Mouse (Mus musculus): ENCODE data around the gene Rhbdf2.
A peak's percentile ranks its signal among the peaks of the same experiment; 100 is the strongest.

Rhbdf2 gene

DNA sequence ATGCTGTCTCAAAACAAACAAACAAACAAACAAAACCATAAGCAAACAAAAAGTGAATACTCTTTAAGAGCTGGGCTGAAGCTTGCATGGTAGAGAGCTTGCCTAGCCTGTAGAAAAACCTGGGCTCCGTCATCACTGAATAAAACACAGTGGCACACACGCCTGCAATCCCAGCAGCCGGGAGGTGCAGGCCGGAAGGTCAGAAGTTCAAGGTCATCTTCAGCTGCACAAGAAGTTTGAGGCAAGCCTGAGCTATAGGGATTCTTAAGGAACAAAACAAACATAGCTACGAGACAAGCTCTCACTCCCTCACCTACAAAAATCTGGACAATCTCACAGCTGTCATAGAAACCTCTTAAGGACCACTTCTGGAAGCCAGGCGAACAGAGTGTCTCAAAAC is 41.1 kb downstream of the Rhbdf2 start:
- no peak for DNase-seq

DNA sequence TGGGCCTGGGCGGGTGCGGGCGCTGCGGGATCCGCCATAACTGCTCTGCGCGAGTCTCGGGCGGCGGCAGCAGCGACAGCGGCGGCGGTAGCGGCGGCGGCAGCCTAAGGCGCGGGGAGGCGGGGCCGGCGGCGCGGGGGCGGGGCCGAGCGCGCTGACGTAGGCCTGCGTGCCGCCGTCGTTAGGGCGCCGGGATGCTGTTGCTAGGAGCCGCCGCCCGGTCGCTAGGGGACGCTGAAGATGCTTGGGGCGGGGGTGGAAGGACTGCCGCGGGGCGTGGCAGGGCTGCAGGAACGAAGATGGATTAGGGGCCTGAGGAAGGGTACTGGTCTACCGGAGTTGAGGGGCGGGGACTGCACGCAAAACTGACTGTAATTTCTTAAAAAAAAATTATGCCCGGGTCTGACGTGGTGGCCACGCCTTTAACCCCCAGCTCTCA is 45.4 kb downstream of the Rhbdf2 start, which contains the start of gene Ube2o:
Gene Ube2o, minus strand, starts transcription at position 72 of the 439 bp plus-strand sequence.
- DNase-seq, result peak; percentile 92

DNA sequence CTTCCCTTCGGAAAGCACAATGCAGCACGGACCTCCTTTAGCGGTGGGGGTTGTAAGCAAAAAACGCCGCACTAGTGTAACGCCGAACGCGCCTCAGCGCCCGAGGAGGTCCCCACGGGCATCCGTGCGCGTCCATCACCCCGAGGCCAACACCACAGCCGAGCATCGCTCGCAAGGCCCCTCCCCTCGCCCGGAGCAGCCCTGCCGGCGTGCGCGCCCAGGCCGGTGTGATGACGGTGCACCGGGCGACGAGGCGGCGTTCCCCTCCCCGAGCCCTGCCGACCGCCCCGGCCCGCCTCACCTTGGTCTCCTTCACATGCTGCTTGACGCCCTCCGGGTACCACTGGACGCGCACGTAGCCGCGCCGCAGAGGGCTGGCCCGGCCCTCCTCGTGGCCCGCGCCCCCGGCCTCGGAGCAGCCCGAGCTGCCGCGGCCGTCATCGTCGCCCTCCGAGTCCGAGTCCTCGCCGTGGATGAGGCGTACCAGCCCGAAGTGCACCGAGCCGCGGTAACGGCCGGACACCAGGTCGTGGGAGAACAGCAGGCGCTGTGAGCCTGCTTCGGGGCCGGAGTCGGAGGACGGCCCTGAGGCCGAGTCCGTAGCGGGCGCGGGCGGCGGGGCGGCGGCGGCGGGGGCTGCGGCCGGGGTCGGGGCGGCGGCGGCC is 46.0 kb downstream of the Rhbdf2 start:
- peak; percentile 55 for DNase-seq

DNA sequence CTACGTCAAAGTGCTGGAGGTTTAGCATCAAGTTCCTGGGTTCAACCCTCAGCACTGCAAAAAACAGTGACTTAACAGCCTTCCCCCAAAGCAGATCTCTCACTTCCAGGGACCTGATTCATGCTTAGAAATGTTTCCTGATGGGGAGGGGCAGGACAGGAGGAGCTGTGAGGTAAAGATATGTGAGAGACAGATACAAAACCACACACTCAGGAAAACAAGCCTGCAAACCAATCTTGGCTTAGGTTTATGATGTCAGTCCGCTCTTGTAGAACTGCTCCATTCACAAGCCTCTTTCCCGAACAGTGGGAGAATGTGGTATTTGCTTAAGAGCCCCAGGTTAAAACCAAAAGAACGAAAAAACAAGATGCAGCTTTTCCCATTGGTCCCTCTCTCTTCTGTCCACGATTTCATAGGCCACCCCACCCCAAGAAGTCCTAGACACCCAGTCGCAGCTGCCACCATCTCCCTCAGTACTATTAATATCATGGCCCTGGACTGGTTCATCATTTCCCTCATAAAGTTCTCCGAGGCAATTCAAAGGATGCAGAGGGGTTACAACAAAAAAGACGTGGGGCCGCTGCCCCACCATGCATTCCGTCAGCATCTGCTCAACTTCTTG is 46.7 kb downstream of the Rhbdf2 start:
- no peak for DNase-seq

DNA sequence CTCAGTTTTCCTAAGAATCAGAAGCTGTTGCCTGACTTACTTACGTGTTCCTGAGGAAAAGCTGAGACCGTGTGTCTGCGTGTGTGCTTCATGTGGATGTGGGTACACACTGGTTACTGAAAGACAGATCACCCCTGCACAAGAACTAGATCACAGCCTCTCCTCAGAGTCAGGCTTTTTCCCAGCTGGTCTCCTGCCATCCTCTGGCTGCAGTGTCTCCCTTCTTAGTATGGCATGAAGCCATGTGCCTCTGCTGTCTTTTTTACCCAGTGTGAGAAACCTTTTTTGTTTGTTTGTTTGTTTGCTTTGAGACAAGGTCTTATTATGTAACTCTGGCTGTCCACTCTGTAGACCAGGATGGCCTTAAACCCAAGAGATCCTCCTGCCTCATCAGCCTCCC is 47.5 kb downstream of the Rhbdf2 start:
- no peak for DNase-seq

DNA sequence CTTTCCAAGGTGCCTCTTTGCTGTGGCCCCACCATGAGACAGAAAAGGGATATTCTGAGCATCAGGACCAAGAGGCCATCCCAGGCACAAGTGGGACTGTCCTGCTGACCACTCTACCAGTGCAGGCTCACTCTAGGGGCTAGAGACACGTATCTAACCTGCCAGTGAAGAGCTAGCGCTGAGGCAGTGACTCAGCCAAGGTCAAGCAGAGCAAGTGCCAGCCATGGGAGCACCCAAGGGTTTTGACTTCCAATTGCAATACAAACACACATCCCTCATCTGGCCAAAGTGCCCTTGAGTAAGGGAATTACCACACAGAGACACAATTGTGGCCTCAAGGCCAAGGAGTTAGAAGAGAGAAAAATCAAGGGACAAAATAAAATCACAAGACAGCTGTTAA is 51.4 kb downstream of the Rhbdf2 start:
- no peak for DNase-seq

DNA sequence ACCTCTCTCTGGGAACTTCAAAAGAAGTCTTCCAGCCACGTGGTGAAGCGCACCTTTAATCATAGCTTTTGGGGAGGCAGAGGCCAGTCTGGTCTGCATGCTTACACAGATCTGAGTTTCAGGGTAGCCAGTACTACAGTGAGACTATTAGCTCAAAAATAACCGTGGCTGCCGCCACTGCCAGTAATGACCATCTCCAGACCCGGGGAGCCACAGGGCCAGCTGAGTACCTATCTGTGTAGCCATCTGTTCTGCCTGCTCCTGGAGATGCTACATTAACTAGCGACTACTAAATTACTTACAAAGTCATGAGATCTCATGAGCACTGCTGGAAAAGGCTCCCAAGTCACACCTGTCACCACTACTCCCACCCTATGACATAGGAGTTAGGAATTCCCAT is 51.8 kb downstream of the Rhbdf2 start:
- no peak for DNase-seq

DNA sequence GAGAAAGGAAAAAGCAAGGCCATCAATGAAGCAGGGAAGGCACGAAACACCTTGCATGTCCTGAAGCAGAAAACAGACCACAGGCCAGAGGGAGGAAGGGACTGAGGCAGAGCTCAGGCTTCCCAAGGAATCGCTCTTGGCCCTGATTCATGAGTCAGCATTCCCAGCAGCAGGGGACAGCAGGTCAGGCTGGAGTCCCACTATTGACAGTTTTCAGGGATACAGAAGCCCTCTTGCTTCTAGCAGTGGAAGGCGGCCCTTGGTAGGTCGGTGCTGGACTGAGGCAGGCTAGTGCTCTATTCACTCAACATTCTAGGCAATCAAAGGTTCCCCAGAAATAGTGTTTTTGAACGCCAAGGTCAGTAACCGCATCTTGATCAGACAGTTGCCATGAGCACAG is 52.3 kb downstream of the Rhbdf2 start:
- DNase-seq, result no peak

DNA sequence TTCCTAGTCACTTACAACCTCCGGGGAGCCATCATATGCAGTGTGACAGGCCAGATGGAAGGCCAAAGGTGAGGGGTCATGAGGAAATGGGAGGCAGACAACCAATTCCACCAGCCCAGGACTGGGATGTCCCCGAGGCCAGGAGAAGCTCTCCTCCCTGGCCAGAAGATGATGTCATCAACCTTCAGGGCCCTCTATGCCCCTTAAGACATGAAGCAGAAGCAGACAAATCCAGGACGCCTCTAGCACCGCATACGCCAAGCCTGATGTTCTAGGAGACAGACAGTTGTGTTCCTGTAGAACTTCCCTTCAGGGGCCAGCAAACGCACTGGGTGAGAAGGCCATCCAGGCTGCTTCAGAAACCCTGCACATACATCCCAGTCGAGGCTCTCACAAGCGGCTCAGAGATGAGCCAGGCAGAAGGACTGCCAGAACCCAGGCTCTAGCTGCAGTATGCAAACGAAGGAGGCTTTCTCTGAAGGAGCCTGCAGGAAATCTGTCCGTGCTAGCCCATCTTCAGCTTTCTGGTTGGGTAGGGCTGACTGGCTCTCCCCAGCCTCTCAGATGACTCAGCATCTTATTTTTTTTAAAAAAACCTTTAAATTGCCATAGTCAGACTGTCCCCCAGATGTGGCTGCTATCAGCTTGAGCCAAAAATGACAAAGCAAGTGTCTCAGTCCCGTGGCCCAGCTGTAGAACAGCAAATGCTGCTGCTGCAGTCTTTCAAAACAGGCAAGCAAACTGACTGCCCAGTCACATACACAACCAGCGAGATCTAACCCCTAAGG is 53.9 kb downstream of the Rhbdf2 start:
- no peak for DNase-seq

DNA sequence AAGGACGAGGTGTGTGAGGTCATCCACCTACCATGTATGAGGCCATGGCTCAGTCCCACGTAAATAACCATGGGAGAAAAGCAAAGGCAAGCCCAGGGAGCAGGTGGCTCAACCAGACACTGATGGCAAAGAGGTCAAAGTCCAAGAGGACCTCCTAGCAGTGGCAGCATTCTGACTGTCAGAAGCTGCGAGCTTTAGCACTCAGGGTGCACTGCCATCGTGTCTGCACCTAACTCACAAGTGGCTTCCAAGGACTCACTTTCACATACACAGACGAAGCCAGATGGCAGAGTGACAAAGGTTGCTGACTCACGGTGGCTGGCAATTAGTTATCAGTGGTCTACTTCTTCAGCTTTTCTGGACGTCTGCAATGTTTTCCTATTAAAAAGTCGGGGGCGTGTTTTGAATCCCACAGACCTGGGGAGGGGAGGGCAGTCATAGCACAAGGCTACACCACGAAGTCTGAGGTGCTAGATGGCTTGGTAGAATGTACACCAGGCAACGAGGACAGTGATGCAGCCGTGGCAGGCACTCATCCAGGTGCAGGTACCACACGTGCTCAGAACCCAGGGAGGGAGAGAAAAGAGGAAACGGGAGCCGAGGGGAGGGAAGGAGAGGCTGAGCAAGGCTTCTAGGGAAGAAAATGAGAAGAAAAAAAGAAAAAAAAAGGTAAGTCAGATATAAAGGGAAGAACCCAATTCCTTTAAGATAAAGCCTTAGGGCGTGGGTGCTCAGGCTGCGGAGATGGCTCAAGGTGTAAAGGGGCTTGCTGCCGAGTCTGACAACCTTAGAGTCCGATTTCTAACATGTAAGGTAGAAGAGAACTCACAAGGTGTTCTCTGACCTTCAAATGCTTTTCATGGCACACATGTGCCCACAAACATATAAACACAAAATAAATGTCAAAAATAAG is 54.8 kb downstream of the Rhbdf2 start:
- DNase-seq, result no peak

DNA sequence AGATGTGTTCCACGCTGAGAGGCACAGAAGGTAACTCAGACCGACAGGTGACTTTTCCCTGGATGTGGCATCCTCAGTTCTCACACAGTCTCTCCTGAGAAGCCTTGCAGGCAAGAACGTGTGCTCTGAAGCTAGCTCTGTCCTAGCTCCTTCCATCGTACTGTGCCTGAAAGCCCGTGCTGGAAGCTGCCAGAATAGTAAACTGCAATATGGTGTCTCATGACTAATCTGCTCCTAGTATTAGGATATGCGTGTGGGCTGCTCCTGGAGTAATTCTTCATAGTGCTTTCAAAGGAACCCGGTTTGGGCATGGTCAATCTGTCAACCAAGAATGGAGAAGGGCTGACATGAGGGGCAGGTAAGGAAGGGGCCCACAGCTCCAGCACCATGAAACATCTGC is 56.0 kb downstream of the Rhbdf2 start:
- DNase-seq, result no peak

DNA sequence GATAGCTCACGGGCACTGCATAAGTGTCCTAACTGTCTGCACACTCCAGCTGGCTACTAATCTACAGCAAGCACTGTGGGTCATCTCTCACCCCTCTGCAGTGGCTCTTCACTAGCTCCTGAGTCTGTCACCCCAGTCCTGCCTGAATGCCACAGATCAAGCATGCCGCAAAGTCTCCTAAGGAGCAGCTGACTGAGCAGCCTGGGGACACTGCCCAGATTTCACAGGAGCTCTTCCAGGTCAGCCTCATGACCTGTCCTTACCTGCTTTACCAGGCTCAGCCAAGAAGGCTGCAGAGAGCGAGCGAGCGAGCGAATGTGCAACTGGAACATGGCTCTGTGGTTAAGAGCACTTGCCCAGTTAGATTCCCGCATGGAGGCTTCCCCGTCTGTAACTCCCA is 59.3 kb downstream of the Rhbdf2 start:
- no peak for DNase-seq

DNA sequence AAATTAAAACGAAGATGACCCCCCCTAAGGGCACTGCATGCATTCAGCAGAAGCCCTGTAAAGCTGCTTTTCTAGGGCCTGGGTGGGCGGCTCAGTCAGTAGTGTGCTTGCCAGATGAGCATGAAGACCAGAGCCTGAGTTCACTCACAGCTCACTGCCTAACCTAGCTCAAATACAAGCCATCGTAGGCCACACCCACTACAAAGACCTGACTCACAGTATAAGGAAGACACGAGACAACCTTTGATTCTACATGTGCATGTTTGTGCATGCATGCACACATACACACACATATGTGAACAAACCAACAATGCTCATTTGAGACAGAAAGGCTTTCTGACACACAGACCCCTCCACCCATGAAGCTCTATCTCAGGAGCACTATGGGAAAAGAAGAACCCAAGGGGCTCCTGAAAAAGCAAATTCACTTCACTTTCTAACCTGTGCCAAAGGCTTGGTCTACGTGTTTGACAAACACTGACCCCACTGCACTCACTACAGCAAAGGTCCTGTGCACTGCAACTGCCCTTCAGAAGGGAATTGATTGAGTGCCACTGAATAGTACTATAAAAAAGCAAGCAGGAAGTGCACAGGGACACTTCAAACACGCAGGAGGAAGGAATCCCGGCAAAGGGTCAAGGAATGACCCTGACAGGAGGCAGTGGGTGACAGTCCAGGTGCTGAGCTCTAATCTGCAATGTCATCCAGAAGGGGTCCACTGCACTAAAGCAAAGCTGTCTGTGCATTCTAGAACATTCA is 61.4 kb downstream of the Rhbdf2 start:
- DNase-seq, result no peak

DNA sequence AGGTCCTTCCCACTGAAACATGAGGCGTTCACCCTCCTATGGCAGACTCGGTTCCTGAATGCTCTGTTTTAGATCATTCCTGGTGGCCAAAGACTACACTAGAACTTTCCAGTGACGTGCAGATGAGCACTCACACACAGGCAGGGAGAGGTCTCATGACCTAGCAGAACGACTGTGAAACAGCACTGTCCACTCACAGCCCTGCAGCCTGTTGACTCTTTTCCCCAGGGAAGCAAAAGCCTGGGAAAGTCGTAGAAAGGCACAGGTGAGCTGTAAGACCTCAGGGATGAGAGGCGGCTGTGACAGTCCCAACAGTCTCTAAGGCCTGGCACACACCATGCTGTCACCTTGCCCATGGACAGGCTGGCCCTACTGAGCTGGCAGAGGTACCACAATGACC is 70.5 kb downstream of the Rhbdf2 start:
- DNase-seq, result no peak

DNA sequence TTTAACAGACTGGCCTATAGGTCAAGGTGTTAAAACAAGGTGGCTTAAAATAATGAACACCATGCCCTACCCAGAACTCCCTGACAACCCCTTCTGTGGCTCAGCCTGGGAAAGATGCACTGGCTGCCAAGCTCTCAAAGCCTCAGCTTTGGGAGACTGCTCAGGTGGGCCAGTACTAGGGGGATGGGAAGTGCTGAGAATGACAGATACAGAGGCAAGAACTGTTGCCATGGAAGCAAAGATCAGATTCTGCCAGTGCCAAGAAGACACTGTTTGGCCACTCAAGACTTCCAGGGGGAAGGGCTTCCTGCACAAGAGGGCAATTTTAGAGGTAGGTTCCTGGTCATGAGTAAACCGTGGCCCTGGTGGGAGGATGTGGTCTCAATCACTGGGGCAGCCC is 71.2 kb downstream of the Rhbdf2 start:
- no peak for DNase-seq

DNA sequence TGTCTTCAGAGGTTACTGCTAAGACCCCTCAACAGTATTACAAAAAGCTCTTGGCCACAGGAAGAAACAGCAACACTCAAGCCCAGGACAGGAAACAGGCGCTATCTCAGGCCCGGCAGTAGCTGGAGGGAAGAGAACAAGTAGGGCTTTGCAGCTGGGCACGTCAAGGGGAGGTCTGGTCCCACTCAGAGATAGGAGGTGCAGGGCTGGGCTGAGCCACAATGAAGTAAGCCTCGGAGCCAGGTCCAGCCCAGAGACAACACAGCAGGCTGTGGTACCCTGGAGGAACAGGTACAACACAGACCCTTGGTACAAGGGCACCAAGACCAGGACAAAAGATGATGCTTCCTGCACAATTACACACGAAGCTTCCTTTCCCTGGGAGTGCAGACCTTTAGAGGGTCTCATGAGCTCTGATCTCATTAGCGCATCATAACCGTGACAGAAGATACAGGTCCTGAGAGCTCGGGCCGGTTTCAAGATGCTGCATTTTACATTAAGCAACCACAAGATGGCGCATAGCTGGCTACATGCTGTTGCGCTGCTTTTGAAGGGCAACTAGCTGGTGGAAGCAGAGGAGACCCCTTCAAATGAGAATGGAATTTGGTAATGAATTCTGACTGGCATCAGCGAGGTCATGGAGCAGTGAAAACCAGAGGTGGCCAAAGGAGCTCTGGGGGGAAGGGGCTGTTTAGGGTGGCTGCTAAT is 72.5 kb downstream of the Rhbdf2 start:
- DNase-seq, result no peak

DNA sequence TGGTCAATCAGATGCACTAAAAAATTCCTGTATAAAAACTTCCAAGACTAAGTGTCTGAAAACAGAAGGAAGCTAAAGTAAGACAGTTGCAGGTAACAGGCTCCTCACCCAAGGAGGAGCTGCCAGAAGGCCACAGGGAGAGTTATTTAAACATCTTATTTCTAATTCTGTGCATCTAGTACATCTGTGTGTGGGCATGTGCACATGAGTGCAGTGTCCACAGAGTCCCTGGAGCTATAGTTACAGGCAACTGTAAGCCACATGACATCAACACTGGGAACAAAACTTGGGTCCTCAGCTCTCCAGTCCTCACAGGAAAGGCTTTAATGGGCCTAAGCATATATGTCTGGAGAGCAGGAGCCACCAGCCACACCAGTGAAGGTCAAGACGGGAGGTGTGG is 74.6 kb downstream of the Rhbdf2 start:
- no peak for DNase-seq

DNA sequence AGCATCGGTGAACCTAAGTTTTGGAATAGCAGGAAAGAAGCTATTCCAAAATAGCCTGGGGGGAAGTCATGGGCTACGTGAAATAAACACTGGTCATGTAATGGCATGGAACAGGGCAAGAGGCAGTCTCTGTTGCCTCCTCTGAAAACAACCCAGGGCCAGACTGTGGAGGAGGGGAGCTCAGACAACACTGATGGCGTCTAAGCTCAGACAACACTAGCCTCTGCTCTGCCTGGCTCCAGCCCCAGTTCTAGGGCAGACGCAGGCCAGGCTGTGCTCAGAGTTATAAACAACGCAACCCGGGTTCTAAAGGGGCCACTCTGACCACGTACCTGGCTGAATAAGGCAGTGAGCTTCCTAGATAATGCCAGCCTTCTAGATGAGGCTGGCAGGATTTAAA is 76.1 kb downstream of the Rhbdf2 start:
- no peak for DNase-seq

DNA sequence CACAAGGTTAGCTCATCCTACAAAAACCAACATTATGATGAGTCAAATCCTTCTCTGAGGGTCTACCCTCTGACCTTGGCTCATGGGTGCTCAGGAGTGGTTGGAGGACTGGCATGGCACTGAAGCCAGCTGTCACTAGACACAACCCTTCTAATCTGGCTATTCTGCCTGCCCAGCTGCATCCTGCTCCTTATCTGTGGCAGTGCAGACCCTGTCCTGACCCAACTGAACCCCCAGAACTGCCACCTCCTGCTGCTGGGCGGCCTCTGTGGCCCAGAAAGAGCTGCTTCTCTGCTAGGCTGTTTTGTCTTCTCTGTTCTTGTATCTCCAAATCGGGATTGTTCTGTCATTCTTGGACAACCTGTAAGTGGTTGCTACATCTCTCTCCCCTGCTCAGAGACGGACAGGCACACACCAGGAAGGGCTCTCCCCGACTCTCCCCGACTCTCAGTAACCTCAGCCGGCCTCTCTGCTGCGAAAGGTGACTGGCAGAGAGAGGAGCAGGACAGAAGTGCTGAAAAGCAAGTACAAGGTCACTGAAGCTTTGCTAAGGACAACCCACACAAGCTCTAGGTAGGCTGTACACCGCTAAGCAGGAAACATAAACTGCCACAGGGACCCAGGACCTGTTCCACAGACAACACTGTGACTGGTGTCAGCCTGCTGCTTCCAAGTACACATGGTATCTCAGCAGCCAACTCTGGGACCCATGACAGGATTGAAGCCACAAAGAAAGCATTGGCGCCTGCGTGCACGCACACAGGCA is 77.4 kb downstream of the Rhbdf2 start:
- DNase-seq, result no peak

DNA sequence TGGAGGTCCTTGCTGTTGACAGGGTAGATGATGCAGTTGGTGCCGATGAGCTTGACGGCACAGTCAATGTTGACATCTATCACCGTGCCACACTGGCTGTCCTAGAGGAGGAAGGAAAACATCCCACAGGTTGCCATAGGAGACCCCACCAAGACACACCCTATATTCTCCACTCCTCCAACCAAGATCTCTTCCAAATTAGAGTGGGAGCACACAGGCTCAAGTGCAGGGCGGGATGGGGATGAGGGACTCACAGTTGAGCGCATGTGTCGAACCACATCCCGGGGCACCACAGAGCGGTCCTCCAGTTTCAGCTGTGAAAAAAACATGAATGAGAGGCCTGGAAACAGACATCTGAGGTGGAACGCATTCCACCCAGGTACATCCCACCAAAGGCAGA is 78.0 kb downstream of the Rhbdf2 start:
- DNase-seq, result no peak

Measured in right cerebral cortex, postnatal 14 days (tissue).